Mouse (Mus musculus): Measurements from ENCODE around the gene Cpe.

Cpe gene

DNA sequence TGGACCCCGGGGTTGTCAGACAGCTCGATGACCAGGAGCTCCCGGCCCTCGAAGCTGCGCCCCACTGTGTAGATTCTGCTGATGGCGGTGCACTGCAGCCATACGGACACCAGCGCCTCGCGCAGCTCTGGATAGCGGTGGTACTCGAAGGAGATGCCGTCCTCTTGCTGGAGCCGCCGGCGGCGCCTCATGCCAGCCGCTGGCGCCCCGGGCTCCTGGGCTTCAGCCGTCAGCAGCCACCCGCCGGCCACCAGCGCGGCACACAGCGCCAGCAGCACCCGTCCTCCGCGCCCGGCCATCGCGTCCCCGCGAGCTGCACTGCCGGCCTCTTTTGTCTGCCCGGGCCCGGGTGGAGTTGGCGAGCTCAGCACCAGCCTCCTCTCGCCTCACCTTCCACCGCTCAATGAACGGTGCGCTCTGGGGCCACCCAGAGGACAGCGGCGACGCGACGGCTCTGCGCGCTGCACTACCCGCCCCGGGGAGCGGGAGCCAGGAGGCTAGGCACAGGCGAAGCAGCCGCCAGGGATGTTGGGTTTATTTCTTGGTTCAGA is at the start of gene Cpe:
Gene Cpe, minus strand, starts transcription at position 404 of the 551 bp plus-strand sequence.
- no peak for DNase-seq (ENCODE audit: low read depth, low spot score)

DNA sequence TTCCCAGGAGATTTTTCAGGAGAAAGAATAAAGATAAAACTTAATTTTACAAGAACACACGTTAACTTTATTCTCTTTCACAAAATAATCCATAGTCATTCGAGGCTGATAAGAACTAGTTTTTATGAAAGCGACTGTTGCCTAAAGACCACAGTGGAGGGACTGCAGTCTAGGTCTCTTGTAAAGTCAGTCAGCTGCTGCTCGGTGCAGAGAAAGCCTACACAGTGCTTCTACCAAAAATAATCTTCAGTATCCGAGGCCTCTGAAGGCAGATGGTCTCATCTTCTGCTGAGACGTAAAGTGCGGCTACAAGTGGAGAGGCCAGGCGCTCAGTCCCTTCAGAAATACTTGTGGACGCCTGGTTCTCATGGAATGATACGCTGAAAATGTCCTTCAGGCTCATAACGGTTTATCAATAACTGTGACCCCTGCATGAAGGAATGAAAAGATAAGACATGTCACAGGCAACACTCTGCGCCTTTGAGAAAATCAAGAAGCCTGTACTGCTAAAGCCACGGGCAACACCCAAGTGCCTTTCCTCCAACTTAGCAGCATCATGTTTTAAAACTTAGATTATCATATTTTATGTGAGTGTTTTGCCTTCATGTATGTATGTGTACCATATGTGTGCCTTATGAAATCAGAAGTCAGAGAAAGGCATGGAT is 47.8 kb upstream of the Cpe start:
- DNase-seq (ENCODE audit: low read depth, low spot score) = no peak

DNA sequence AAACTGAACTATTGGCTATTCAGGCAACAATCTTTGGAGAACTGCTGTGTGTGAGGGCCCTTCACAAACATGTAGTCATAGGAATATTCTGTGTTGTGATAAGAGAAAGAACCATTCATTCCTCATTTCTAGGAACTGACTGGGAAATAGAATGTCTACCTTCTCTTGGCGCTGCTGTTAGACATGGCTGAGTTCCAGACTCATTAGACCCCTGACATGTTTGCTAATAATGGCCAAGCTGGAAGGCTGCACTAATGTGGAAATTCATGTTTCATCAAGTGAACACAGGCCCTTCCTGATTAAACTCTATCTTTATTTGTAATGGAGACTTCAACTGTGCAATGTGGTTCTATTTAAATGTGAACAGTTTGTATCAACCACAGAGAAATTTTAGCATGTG is 46.1 kb upstream of the Cpe start:
- DNase-seq (ENCODE audit: low read depth, low spot score) = no peak

DNA sequence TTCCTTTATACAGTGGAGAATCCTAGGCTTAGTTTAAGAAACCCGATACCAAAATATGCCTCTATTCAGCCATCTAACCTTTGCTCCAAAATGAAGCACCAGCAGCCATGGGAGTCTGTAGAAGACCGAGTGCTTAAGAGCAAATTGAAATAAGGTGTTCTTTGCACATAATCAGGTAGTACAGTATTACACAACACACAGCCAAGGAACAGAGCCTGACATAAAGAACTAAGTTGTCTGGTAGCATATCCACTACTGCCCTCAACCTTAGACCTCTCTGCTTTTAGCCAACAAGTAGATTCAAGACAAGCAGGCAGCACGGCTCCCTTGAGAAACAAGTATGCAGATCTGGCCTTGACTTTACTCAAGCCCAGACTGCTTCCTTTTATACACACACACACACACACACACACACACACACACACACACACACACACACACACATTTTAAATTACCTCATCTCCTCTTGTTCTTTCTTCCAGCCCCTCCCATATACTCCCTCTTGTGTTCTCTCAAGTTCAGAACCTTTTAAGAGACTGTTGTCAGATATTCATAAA is 44.0 kb upstream of the Cpe start:
- no peak for DNase-seq (ENCODE audit: low read depth, low spot score)

DNA sequence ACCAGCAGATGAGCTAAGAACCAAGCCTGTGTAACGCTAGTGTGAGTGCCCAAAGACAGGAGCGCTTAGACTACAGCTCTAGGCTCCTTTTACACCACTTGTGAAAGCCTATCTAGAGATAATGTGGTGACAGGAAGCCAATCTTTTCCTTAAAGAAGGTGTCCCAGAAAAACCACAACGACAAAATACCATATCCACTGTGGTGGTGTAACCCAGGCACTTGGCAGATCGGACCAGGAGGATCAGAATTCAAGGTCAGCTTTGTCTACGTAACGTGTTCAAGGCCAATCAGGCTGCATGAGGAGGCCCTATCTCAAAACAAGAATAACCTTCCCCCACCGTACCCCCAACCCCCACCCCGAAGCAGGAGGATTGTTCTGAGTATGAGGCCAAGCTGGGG is 42.3 kb upstream of the Cpe start:
- DNase-seq (ENCODE audit: low read depth, low spot score) = no peak

DNA sequence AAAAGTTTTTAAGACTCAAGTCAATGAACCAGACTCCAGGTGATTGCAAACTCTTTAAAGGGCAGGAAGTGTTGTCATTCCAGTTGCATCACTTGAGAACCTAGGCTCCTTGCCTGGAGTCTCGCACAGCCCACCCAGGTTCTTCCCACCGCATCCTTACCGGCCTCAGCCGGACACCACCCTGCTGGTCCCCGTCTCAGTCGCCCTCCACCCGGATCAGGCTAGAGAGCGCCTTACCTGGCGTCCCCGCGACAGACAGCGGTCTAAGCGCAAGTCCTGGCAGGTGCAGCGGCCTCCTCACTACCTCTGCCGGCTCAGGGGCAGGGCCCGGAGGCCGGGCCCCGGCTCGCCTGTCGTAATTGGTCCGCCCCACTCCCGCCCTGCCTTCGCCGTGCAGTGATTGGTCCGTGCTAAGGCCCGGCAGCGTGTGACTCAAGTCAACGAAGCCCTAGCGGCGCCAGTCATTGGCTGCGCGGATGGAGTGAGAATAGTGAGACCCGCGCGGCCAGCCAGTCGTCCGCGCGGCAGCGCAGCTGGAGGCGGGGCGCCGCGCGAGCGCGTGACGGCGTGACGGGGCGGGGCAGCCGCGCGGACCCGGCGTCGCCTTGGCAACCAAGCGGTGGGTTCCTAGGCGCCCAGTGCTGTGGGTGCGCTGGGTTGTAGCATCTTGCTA is 40.6 kb upstream of the Cpe start, which contains the start of gene Msmo1:
Gene Msmo1, minus strand, starts transcription at position 522 of the 673 bp plus-strand sequence.
- DNase-seq (ENCODE audit: low read depth, low spot score) = peak; percentile 94

DNA sequence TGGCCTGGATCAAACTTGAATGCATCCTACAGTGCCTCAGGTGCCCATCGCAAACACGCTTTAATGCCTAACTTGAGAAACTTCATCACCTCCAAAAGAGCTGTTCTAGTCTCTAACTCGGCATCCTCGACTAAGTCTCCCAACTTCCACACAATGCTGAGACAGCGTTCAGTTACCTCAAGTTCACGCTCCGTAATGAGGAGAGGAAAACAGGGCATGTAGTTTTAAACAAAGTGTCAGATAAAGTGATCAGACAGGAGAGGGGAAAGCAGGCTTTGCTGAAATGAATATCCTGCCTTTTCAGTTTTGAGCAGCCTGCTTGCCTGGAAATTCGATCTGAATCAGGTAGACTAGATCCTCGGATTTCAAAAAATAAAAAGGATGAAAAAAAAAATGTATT is 39.7 kb upstream of the Cpe start:
- DNase-seq (ENCODE audit: low read depth, low spot score) = no peak

DNA sequence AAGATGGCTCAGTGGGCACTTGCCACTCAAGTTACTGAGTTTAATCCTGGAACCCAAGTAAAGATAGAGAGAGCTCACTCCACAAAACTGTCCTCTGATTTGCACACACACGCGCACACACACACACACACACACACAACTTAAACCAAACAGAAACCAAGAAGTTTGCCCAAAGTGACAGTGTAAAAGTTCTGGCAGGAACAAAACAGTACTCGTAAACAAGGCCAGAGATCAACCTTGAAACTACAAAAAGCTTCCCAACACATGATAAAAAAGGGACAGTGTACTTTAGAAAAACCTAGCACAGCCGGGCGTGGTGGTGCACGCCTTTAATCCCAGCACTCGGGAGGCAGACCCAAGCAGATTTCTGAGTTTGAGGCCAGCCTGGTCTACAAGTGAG is 35.3 kb upstream of the Cpe start:
- DNase-seq (ENCODE audit: low read depth, low spot score) = no peak

DNA sequence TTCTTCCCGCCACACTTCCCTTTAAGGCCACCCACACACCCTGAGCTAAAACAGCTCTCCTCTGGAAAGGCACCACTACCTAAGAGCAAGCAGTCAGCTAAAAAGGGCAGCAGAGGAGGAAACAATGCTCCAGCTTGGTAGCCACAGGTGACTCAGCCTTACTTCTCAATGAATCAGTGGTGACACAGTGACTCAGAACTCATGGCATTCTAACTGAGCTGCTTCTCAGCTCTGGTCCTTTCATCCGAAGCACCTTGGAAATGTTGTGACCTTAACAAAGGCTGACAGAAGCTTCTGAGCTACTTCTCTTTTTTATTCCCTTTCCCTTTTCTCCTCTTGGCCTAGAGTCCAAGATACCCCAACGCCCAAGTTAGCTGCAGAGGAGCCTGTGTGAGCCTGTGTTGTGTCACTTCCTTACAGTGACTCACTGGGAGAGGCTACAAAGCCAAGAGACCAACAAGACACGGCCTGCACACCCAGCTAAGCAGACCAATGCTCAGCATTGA is 33.4 kb upstream of the Cpe start:
- DNase-seq (ENCODE audit: low read depth, low spot score) = no peak

DNA sequence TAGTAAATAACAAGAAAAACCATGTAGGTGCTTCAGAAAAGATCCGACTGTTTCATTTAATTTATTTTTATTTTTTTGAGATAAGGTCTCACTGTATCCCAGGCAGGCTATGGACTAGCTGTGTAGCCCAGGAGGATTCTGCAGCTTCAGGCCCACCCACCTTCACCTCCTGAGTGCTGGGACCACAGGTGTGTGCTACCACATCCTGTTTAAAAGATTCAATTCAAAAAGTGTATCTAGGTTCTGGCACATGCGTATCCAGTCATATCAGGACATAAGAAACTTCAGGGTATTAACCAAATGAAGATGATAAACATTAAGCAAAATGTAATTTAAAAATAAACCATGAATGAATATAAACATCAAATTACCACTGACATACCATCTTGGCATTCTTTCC is 30.4 kb upstream of the Cpe start:
- DNase-seq (ENCODE audit: low read depth, low spot score) = no peak

DNA sequence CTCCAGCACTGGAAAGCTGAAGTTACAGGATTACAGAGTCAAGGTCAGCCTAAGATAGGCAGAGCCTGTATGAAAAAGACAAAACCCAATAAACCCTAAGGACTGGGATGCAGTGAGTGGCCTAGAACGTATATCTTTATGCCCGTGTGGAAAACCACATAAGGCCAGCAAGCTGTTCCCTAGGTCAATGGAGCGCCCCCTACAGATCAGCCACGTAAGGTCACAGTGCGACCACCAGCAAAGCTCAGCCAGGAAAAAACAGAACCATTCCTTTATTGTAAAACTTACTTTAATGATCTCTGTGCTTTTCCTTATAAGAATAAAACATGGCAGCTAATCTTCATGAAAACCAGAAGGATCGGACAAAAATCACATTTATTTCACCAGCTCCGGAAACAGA is 25.0 kb upstream of the Cpe start:
- DNase-seq (ENCODE audit: low read depth, low spot score) = no peak

DNA sequence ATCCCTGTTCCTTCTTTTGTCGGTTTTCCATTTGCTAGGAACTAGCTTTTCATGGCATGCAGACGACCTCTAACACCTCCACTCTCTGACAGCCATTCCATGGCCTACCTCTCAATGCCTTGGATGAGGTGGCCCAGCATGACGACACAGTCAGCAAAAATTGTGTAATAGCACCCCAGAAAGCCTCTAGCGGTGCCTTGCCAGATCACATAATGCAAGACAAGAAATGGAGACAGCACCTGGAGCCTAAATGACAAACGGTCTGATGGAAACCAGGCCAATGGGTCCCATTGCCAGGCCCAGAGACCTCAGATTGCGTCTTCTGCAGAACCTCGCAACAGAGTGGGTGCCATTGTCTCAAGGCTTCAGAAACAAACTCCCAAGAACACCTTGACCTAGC is 19.6 kb upstream of the Cpe start:
- DNase-seq (ENCODE audit: low read depth, low spot score) = no peak

DNA sequence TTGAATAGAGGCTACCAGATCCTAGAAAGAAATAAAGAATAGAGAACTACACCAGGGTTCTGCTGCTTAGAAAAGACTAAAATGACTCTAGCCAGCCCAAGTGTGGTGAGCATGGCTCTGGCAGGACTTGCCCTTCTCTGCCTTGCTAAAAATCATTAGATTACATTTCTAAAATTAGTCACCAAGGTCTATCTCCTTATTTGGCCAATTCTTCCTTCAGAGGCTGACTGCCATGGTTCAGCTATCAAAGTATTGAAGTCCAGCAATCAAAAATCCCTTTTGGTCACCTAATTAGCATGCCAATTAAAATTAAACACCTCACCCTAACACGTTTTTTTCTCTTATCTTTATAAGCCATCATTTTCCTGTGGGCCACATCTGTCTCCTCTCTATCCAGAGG is 18.7 kb upstream of the Cpe start:
- DNase-seq (ENCODE audit: low read depth, low spot score) = no peak

DNA sequence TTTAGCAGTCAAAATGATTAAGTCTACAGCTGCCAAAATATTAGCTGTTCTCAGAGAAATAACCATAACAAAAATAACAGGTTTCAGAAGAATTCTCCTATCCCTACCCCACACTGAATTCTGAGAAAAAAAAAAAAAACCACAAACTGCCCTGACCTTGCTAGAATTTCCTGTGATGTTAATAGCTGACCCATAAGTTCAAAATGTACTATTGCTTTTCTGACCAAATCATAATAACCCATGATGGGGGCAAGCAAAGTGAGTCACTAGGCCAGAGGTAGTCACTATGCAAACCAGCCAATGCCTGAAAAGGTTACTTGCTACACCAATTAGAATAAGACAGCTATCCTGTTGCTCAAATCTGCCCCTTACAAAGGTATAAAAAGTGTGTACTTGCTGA is 14.6 kb upstream of the Cpe start:
- no peak for DNase-seq (ENCODE audit: low read depth, low spot score)

DNA sequence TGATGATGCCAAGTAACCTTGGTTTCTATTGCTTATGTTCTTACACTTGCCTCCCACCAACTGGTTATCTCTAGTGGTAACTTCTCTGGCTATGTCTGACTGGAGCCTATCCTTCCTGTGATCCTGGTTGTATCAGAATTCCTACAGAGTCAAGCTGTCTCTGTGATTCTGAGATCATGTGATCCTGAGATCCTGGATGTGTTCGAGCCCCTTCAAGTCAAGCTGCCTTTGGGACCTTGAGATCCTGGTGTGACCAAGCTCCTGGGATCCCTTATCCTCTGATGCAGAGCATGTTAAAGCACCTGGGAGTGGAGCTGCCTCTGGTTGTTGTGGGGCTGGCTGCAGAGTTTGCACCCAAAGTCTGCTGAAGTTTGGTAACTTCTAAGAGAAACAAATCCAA is 10.3 kb upstream of the Cpe start:
- DNase-seq (ENCODE audit: low read depth, low spot score) = no peak

DNA sequence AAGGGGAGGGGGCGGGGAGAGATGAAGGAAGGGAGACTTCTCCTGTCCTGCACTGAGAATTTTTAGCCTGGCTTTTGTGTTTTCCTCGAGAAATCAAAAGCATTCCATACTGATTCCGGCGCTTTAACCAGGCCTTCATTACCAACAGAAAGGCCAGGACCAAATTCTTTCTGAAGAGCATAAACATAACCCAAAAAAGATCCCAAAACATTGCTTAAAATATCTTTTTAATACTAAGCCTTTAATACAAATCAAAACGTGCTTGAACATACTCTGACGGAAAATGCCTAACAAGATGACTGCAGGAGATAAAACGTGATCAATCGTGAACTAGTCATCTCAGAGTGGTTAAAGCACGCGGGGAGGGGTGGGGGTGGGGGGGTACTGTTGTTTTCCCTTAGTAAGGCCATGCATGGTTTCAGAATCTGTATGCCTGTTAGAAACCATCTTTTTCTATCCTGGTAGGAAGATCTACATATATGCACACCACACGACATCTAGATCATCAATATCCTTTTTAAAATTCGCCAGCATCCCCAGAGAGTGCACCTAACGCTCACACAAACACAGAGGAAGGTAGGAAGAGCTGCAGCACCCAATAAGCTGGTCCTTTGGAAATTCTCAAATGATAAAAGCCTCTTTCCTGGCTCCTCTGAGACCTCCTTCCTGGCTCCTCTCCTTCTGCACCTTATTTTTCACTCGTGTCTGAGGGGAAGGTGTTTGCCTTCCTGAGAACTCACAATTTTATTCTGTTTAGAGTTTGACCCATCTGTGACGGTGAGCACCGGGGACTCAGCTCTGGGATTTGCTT is 1.1 kb downstream of the Cpe start:
- no peak for DNase-seq (ENCODE audit: low read depth, low spot score)

DNA sequence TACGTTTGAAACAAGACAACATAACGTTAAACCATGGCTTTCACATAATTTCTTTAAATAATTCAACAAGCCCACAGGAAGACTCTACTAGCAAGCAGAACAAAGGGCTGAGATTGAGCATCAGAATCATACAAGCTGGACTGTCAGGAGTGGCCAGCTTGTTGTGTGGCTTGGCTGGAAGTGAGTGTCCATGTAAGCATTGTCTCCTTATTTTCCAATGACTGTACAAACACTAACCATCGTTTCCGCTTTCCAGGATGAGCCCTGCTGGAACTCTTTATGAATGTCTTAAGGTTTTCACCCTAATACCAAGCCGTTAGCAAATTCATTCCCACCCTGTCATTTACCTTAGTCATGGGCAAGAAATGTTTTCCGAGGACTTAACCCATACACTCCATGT is 2.0 kb downstream of the Cpe start:
- DNase-seq (ENCODE audit: low read depth, low spot score) = no peak

DNA sequence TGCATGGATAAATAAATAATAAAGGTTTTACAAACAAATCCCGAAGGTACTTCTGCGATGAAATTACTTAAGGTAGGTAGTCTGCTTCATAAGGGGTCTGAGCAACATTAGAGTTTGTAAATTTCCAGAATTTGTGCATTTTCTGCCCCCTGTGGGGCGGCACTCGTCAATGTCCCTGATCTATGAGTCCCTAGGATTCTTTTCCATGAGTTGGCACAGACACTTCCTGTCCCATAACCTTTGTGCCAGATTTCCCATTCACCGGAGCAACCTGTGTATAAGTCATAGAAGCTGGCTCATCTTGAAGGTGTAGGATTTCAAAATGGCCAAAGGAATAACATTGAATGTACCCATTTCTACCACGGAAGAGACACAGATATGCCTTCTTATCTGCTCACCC is 2.5 kb downstream of the Cpe start:
- no peak for DNase-seq (ENCODE audit: low read depth, low spot score)

DNA sequence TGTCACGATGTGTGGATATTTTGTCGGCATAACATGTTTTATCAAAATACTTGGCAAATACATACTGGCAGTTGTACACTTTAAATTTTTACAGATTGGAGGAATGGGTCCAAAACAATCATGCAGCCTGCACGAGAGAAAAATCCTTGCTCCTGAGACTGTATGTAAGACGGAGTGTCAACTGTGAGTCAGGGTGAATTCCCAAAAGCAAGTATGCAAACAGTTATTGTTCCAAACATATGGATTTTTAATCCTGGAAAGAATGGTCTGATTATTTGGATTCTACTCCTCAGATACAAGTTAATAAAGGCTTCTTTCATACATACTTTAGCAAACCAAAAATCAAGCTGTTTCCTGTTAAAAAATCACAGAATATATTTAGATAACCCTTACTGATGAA is 4.1 kb downstream of the Cpe start:
- no peak for DNase-seq (ENCODE audit: low read depth, low spot score)

DNA sequence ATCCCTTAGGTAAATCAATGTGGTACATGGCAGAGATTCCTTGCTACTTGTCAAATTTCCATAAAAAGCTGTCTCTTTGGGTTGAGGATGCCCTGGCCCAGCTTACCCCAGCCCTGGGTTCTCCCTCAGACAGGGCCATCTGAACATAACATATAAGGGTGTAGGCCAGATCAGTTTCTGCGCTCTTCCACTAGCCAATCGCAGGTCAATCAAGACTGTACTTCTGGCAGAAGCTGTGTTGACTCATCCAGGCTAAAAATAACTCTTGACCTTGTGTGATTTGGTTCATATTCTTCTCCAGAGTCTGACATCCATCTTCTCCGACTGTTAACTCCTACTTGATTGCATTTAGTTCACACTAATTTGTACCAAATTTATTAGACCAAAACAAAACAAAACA is 4.7 kb downstream of the Cpe start:
- no peak for DNase-seq (ENCODE audit: low read depth, low spot score)

DNA sequence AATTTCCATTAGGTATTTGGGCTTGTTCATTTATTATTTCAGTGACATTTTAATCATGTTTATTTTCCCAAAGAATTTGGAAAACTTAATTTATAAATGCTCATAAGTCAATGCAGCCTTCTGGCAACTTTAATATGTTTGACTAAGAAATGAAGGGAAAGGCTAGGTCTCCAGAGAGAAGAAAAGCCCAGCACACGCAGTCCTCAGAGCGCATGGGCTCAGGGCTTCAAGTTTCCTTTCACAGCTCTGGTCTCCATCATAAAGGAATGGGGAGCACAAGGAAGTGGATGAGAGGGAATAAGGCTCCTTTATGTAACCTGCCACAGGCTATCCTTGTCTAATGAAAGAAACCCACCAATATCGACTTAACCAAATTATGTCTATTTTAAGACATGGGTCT is 10.4 kb downstream of the Cpe start:
- no peak for DNase-seq (ENCODE audit: low read depth, low spot score)

DNA sequence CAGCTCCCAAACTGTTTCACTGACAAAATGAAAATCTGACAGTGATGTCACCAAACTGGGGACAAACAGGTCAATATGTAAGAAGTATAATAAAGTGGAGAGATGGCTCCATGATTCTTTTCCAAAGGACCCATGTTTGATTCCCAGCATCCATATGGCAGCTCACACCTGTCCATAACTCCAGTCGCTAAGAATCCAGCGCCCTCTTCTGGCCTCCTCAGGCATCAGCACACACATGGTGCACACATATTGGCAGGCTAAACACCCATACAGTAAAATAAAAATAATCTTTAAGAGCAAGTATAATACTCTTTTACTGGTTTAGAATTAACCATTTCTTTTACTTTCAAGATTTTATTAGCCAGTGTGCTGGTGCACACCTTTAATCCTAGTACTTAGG is 16.5 kb downstream of the Cpe start:
- no peak for DNase-seq (ENCODE audit: low read depth, low spot score)
